Mouse (Mus musculus): ENCODE data around the gene Jmjd6. TPM values are rescaled to one million over a fixed set of nuclear protein-coding genes. Genes with fewer than 3 reads are reported as not detected.
"Not testable (repeated sequence)": the region's sequence is repeated elsewhere in the genome, so short reads cannot be mapped to it uniquely, and the experiment has no call there.

The Jmjd6 gene
- polyA plus RNA-seq, 1 experiment, result 46.3 TPM

- H3K27ac ChIP-seq (ENCODE audit: control insufficient read depth, insufficient read depth, low read length), result peak within 1 kb of the TSS; percentile 18; the same call in 1 of the 2 replicates
- 10% methylated on average over 70 of the region's 71 CpGs for WGBS
- TF ChIP-seq POLR2A (IDR thresholded peaks at IDR 0.05; ENCODE audit: control insufficient read depth, extremely low read depth, insufficient read depth, low read length, poor library complexity), result peak; percentile 10; the same call in 1 of the 2 replicates
- TF ChIP-seq CTCF (IDR thresholded peaks at IDR 0.05; ENCODE audit: borderline replicate concordance, control insufficient read depth, extremely low read depth, insufficient read depth, low read length, poor library complexity), result no peak
- H3K36me3 ChIP-seq (ENCODE audit: control insufficient read depth, insufficient read depth, low read length), result no peaks in the 10 kb centered on the region
- DNase-seq, result peak; percentile 61
- H3K27me3 ChIP-seq (ENCODE audit: control insufficient read depth, insufficient read depth, low read length), result no peaks in the 10 kb centered on the region
- H3K4me1 ChIP-seq (replicated peaks; ENCODE audit: control insufficient read depth, insufficient read depth, low read length), result peaks cover 30% of the 10 kb centered on the region
- peak within 1 kb of the TSS; percentile 43 for H3K4me3 ChIP-seq (ENCODE audit: control insufficient read depth, insufficient read depth, low read length)
These were observed 15.6 kb downstream of the Jmjd6 start, which contains the start of gene Mxra7 for GRCm38 (mm10) chr11:116827534-116828165. Mxra7 (minus strand) TSS chr11:116828046.

GRCm38 (mm10) chr11:116826550-116827504 is 16.4 kb downstream of the Jmjd6 start:
- no peaks in the 10 kb centered on the region for H3K36me3 ChIP-seq (ENCODE audit: control insufficient read depth, insufficient read depth, low read length)
- TF ChIP-seq CTCF (IDR thresholded peaks at IDR 0.05; ENCODE audit: borderline replicate concordance, control insufficient read depth, extremely low read depth, insufficient read depth, low read length, poor library complexity) (no peak), POLR2A (IDR thresholded peaks at IDR 0.05; ENCODE audit: control insufficient read depth, extremely low read depth, insufficient read depth, low read length, poor library complexity) (no peak)
- H3K4me1 ChIP-seq (replicated peaks; ENCODE audit: control insufficient read depth, insufficient read depth, low read length), result peaks cover 22% of the 10 kb centered on the region
- H3K27me3 ChIP-seq (ENCODE audit: control insufficient read depth, insufficient read depth, low read length), result no peaks in the 10 kb centered on the region
- no peak for DNase-seq
- no peak overlapping the region for H3K27ac ChIP-seq (ENCODE audit: control insufficient read depth, insufficient read depth, low read length)
- 74% methylated on average over 17 of the region's 17 CpGs for WGBS
- peak overlapping the region; percentile 43 for H3K4me3 ChIP-seq (ENCODE audit: control insufficient read depth, insufficient read depth, low read length)

GRCm38 (mm10) chr11:116825230-116825629 is 18.0 kb downstream of the Jmjd6 start:
- Histone ChIP-seq H3K4me1 (replicated peaks; ENCODE audit: control insufficient read depth, insufficient read depth, low read length) (peaks cover 29% of the 10 kb centered on the region), H3K36me3 (ENCODE audit: control insufficient read depth, insufficient read depth, low read length) (no peaks in the 10 kb centered on the region), H3K27me3 (ENCODE audit: control insufficient read depth, insufficient read depth, low read length) (no peaks in the 10 kb centered on the region), H3K4me3 (ENCODE audit: control insufficient read depth, insufficient read depth, low read length) (no peak overlapping the region), H3K27ac (ENCODE audit: control insufficient read depth, insufficient read depth, low read length) (no peak overlapping the region)
- no peak for DNase-seq
- TF ChIP-seq POLR2A (IDR thresholded peaks at IDR 0.05; ENCODE audit: control insufficient read depth, extremely low read depth, insufficient read depth, low read length, poor library complexity), result no peak
- no peak for TF ChIP-seq CTCF (IDR thresholded peaks at IDR 0.05; ENCODE audit: borderline replicate concordance, control insufficient read depth, extremely low read depth, insufficient read depth, low read length, poor library complexity)
- 84% methylated on average over 4 of the region's 5 CpGs for WGBS

GRCm38 (mm10) chr11:116823885-116824284 is 19.4 kb downstream of the Jmjd6 start:
- H3K4me1 ChIP-seq (replicated peaks; ENCODE audit: control insufficient read depth, insufficient read depth, low read length), result peaks cover 30% of the 10 kb centered on the region
- H3K36me3 ChIP-seq (ENCODE audit: control insufficient read depth, insufficient read depth, low read length); H3K4me3 ChIP-seq (ENCODE audit: control insufficient read depth, insufficient read depth, low read length); H3K27me3 ChIP-seq (ENCODE audit: control insufficient read depth, insufficient read depth, low read length); DNase-seq; H3K27ac ChIP-seq (ENCODE audit: control insufficient read depth, insufficient read depth, low read length): not testable (repeated sequence)
- 98% methylated on average over 10 of the region's 10 CpGs for WGBS

GRCm38 (mm10) chr11:116823255-116823654 is 20.0 kb downstream of the Jmjd6 start:
- no peak overlapping the region for H3K27ac ChIP-seq (ENCODE audit: control insufficient read depth, insufficient read depth, low read length)
- peaks cover 25% of the 10 kb centered on the region for H3K4me1 ChIP-seq (replicated peaks; ENCODE audit: control insufficient read depth, insufficient read depth, low read length)
- H3K27me3 ChIP-seq (ENCODE audit: control insufficient read depth, insufficient read depth, low read length), result no peaks in the 10 kb centered on the region
- no peaks in the 10 kb centered on the region for H3K36me3 ChIP-seq (ENCODE audit: control insufficient read depth, insufficient read depth, low read length)
- 99% methylated on average over 2 of the region's 2 CpGs for WGBS
- no peak for TF ChIP-seq POLR2A (IDR thresholded peaks at IDR 0.05; ENCODE audit: control insufficient read depth, extremely low read depth, insufficient read depth, low read length, poor library complexity)
- TF ChIP-seq CTCF (IDR thresholded peaks at IDR 0.05; ENCODE audit: borderline replicate concordance, control insufficient read depth, extremely low read depth, insufficient read depth, low read length, poor library complexity), result no peak
- DNase-seq, result no peak
- H3K4me3 ChIP-seq (ENCODE audit: control insufficient read depth, insufficient read depth, low read length), result no peak overlapping the region

- Histone ChIP-seq H3K4me1 (replicated peaks; ENCODE audit: control insufficient read depth, insufficient read depth, low read length) (peaks cover 18% of the 10 kb centered on the region), H3K4me3 (ENCODE audit: control insufficient read depth, insufficient read depth, low read length) (no peak overlapping the region), H3K27ac (ENCODE audit: control insufficient read depth, insufficient read depth, low read length) (no peak overlapping the region), H3K36me3 (ENCODE audit: control insufficient read depth, insufficient read depth, low read length) (no peaks in the 10 kb centered on the region), H3K27me3 (ENCODE audit: control insufficient read depth, insufficient read depth, low read length) (no peaks in the 10 kb centered on the region)
- WGBS, result 98% methylated on average over 10 of the region's 10 CpGs
- no peak for DNase-seq
- no peak for TF ChIP-seq CTCF (IDR thresholded peaks at IDR 0.05; ENCODE audit: borderline replicate concordance, control insufficient read depth, extremely low read depth, insufficient read depth, low read length, poor library complexity)
- TF ChIP-seq POLR2A (IDR thresholded peaks at IDR 0.05; ENCODE audit: control insufficient read depth, extremely low read depth, insufficient read depth, low read length, poor library complexity), result no peak
These were observed 20.6 kb downstream of the Jmjd6 start for GRCm38 (mm10) chr11:116822626-116823025.
